Mouse (Mus musculus): ENCODE data around the gene Exd2. TPM values are rescaled to one million over a fixed set of nuclear protein-coding genes. Genes with fewer than 3 reads are reported as not detected.

Gene Exd2
- total RNA-seq, 1 experiment from 2014 or later = 37.8 TPM

DNA sequence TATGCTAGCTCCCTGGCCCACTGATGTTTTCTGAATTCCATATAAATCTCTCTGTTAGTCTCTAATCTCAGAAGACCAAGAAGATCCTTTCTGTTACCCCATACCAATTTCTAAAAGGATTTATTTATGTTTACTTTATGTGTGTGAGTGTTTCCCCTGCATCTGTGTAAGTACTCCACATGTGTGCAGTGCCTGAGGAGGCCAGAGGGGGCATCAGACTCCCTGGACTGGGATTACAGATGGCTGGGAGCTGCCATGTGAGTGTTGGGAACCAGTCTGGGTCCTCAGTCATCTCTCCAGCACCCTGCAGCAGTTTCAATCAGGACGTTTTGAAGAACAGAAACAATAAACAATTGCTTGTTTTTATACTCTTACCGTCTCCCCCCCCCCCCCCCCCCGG, 20.5 kb downstream of the Exd2 start:
- ATAC-seq (ENCODE audit: extremely low read depth, insufficient number of reproducible peaks, low FRiP score, poor library complexity, severe bottlenecking) = no peak

DNA sequence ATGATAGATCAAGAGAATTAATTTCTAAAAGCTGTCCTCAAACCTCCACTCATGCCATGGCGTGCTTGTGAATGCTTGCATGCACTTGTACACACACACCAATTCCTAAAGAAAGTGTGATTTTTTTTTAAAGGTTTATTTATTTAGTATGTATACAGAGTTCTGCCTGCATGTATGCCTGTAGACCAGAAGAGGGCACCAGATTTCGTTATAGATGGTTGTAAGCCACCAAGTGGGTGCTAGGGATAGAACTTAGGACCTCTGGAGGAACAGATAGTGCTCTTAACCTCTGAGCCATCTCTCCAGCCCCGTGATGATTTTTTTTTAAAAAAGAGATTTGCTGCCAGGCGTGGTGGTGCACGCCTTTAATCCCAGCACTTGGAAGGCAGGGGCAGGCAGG, 30.4 kb downstream of the Exd2 start:
- no peak for ATAC-seq (ENCODE audit: extremely low read depth, insufficient number of reproducible peaks, low FRiP score, poor library complexity, severe bottlenecking)

DNA sequence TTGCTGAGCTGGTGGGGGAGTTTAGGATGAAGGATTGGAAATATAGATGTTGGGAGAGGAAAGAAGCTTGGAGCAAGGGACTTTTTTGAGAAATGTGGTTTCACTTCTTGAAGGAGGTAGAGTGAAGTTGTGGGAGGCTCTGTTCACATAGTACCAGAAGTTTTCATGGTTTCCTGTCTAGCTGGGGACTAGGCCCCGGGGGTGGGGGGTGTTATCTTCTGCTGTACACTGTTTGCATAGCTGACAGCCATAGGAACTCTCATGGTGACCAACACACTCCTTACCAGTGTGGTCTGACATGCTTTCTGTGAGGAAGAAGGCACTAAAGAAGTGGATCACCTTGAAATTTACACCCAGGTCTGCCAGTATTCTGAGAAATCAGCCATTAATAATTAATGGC, 32.8 kb downstream of the Exd2 start:
- no peak for ATAC-seq (ENCODE audit: extremely low read depth, insufficient number of reproducible peaks, low FRiP score, poor library complexity, severe bottlenecking)

DNA sequence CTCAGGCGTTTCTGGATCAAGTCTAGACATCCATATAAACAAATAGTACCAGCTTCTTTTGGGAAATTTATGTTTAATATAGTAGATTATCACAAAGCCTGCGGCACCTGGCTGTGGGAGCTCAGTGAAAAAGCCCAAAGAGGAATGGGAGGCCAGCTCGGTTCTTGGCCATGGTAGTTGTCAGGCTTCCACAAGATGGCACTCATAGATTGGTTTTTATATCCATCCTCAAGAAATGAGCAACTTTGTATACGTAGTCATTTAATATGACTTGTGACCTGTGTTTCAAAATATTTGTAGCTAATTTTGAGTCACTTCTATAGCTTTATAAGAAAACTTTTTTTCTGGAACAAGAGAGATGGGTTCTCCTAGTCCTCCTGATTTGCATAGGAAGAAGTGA, 35.5 kb downstream of the Exd2 start:
- ATAC-seq (ENCODE audit: extremely low read depth, insufficient number of reproducible peaks, low FRiP score, poor library complexity, severe bottlenecking) = no peak

DNA sequence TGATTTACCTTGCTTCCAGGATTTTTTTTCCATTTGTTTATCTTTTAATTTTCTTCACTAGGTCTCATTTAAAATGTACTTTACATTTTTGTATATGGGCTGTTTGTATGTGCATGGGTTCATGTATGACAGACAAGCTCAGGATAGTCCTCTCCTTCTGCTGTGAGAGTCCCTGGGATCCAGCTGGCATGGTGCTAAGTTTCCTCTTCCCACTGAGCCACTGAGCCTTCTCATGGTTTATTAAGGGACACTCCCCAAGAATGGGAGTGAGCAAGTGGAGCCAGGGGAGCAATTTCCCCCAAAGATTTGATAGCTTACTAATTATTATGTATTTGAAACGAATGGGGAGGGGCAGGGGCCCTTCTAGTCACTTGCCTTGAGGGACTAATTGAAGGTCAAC, 37.6 kb downstream of the Exd2 start:
- ATAC-seq (ENCODE audit: extremely low read depth, insufficient number of reproducible peaks, low FRiP score, poor library complexity, severe bottlenecking) = no peak

DNA sequence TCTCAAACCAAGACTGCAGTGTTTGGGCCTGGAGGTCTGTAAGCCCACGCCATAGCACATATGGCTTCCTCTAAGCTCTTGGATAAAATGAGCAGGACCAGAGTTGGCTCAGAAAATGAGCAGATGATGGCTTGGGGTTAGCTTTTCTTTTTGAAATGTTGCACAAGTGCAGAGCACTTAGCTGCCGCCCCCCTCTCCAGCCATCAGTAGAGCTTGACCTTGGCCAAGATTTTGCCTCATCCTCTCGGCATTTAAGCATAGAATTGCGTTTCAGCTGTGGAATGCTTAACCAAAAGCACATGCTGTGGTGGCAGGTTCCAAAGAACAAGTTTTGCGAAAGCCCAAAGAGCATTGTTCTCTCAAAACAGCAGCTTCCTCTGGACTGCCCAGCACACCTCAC, 41.8 kb downstream of the Exd2 start:
- ATAC-seq (ENCODE audit: extremely low read depth, insufficient number of reproducible peaks, low FRiP score, poor library complexity, severe bottlenecking) = no peak

DNA sequence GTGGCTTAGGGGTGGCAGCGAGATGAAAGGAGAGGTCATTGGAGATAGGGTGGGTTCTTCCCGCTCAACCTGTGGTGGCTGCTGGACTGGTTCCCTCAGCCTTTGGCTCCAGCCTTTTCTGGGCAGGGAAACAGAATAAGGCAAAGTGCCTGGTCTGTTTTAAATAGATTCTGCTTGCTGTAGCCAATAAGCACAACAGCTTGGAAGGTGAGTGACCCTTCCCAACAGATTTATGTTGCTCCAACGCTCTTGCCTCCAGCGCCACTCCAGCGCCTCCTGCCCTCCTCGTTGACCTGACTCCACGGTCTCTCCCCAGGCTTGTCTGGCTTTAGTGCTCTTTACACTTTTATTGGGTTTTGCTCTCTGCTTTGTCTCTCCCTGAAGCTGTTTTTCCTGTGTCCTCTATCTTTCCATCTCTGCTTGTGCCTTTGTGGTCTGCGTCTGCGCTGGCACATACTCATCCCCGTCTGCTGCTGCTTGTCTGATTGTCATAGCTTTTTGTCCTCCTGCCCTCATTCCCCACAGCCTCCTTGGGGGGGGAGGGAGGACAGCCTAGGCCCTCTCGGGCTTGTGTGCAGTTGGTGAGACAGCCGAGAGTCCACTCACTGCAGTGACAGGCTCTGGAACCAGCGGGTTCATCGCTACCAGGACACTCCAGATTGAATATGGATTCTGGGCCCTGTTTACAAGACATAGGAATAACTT, 44.3 kb downstream of the Exd2 start:
- ATAC-seq (ENCODE audit: extremely low read depth, insufficient number of reproducible peaks, low FRiP score, poor library complexity, severe bottlenecking) = no peak

DNA sequence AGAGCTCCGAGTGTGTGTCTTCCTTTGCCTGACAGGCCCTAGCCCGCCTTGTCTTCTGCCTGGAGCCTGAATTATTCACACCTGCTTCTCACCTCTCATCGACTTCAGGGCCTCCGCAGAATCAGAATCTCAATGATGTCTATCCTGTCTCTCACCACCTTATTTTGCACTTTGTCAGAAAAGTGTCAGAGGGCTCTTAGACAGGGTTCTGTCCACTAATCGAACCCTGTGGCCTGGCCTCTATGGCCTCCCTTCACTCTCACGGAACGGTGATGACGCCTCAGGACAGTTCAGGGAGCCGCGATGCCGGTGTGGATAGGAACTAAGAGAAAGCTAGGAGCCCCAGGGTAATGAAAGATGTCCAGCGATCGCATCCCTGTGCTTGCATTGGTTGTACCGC, 55.1 kb downstream of the Exd2 start, which contains the start of gene Galnt16:
Galnt16 (plus strand) TSS at position 301 of the 400 bp plus-strand sequence.
- ATAC-seq (ENCODE audit: extremely low read depth, insufficient number of reproducible peaks, low FRiP score, poor library complexity, severe bottlenecking) = no peak

DNA sequence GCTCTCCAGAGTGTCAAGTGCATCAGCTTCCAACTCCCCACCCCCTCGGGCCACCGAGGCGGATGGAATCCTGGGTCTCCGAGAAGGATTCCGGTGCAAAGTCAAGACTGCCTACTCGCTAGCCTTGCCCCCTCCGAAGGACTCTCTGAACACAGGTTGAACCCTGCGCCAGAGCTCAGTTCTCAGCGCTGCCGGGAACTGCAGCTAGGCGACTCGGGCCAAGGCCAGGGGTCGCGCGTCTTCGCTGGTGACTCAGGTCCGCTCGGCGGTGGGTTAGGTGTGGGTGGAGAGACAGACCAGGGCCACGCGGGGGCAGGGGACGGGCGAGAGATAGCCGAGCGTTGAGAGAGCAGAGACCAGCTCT, 55.5 kb downstream of the Exd2 start:
- ATAC-seq (ENCODE audit: extremely low read depth, insufficient number of reproducible peaks, low FRiP score, poor library complexity, severe bottlenecking) = no peak

DNA sequence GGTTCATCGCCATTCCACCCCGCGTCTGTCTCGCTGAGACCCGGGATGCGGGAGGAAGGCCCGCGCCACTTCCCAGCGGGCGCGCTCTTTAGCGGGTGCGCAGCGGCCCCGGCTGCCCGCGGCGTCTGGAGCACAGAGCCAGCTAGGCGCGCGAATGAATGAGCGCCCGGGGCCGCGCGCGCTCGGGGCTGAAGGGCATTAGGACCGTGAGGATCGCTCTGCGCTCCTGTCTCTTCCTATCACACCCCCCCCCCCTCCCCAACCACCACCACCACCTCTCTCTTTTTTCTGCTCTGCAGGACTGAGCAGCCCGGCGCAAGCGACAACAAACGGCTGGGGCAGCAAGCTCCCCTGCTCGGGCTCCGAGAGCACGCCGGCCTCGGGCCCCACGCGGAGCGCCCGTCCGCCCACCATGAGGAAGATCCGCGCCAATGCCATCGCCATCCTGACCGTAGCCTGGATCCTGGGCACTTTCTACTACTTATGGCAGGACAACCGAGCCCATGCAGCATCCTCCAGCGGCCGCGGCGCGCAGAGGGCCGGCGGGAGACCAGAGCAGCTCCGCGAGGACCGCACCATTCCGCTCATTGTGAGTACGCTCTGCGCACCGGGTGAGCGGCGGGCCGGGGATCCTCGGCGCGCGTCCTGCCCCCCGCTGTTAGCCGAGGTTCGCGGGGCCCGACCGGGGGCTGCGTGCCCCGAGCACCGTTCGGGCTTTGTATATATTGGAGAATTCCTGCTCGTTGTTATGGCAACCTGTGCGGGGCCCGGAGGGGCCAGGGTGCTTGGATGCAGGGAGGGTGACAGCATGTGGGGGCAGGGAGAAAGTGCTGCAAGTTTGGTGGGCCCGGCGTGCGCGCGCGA, 56.1 kb downstream of the Exd2 start:
- no peak for ATAC-seq (ENCODE audit: extremely low read depth, insufficient number of reproducible peaks, low FRiP score, poor library complexity, severe bottlenecking)

DNA sequence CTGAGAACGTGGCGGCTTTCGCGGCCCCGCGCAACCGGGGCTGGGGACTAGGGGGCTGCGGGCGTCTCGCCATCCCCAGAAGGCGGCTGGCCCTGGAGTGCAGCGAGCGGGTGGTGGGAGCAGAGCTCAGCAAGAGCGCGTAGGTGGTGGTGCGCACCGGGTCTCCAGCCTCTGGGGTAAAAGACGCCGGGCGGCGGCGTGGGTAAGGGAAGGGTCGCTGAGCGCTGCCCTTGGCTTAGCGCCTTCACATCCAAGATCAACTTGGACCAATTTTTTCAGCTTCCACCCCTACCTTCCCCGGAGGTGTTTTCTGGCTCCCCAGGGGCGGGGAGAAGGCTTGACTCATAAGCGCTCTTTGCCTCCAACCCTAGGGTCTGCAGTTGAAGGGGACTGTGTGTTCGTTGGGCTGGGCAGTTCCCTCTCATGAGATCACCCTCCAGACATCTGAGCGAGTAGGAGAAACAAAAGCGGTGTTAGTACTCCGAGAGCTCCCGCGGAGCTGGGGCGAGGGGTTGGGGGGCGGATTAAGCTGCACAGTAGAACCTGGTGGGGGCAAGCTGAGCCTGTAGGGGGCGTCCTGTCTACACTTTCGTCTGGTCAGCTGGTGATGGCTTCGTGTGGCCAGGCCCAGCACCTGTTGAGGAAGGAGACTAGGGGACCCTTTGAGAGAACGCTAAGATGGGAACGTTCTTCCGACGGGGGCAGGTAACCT, 56.9 kb downstream of the Exd2 start:
- no peak for ATAC-seq (ENCODE audit: extremely low read depth, insufficient number of reproducible peaks, low FRiP score, poor library complexity, severe bottlenecking)

DNA sequence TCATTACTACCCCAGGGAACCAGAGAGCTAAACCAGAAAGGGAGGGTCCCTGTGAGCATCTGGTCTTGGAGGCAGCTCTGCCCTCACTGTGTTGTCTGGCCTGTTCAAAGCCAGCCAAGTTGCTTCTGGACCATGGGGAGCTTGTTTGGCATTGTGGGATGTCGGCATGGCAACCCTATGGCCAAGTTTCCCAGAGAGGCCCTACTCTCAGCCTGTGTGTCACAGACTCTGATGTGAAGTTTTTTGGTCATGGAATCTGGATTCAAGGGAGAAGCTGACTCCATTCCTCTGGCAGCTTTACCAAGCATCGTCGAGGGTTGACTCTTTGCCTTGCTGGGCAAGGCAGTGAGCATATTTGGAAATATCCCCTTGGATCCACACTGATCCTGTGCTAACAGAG, 59.1 kb downstream of the Exd2 start:
- ATAC-seq (ENCODE audit: extremely low read depth, insufficient number of reproducible peaks, low FRiP score, poor library complexity, severe bottlenecking) = no peak

DNA sequence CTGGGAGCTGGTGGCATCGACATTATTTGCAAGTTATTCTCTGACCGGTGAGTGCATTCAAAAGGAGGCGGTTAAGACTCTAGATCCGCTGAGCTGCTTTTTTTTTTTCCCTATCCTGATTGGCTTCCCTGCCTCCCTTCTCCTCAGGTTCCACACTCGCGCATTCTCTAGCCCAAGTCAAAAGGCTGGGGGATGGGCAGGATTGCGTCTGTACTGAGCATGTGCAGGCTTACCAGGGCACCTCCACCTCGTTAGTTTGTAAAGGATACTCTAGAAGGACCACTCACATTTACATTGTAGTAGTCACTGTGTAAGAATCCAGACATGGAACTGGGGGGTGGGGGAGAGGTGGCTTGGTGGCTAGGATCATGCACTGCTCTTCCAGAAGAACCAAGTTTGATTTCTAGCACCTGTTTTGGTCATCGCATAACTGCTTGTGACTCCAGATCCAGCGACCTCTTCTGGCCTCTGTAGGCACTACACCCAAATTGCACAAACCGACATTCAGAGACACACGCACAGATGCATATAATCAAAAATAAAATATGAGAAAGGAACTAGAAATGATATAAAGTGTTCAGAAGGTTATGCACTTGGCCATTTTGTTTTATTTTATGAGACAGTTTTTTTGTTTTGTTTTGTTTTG, 61.5 kb downstream of the Exd2 start:
- ATAC-seq (ENCODE audit: extremely low read depth, insufficient number of reproducible peaks, low FRiP score, poor library complexity, severe bottlenecking) = no peak

DNA sequence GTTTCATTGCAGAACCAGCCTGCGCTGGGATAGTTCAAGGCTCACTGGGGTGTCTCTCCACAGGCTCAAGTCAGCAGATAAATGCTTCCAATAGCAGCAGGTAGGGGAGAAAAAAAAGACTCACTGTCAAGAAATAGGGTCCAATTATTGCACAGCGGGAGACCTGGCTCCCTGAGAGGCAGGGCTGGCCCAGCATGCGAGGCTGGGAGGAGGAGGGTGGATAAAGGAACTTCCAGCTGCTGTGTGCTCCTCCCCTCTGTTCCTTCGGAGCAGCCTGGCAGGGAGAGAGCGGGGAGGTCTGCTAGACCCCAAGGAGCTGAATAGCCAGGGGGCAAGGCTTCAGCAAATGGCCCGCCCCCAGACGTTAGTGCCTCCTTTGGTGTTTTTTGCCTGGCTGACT, 62.6 kb downstream of the Exd2 start:
- ATAC-seq (ENCODE audit: extremely low read depth, insufficient number of reproducible peaks, low FRiP score, poor library complexity, severe bottlenecking) = no peak

DNA sequence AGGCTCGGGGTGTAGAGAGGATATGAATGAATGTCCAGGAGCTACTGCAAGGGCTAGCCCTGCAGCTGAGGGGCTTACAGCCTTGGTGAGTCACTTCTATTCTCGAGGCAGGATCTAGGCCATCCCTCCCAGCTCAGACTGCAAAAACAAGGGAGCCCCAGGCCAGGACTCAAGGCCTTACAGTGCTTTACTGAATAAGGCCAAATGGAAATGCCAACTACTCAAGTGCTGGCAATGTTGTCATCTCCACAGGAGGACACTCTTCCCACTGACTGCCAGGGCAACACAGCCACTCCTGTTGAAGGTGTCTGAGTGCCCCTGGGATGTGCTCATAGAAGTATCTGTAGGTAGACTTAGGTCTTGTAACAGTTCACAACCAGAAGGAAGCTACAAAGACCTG, 63.6 kb downstream of the Exd2 start:
- ATAC-seq (ENCODE audit: extremely low read depth, insufficient number of reproducible peaks, low FRiP score, poor library complexity, severe bottlenecking) = no peak

DNA sequence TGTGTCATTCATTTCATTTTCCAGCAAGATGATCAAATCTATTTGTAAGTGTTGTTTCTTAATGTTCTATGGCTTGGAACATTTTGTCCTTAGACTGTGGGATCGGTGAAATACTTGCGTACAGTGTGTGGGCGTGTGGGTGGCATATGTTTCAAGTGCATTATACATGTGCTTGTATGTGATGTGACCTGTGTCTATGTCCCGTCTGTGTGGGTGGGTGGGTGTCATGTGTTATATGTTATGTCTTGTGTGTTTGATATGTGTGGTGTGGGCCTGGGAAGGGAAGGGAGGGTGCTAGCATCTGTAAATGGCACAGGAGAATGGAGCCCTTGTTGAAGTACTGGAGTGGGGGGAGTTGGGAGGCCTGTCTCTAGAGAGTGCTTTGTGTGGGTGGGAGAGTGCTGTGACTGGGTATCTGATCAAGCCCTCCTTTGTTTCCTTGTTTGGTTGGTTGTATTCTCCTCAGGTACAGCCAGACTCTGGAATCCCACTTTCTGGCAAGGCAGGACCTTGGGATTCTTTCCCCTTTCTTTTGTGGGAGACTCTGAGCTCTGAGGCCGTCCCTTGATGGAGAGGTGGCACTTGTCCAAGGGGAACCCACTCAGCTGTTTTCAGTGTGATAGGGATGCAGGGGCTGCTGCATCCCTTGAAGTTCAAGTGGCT, 65.0 kb downstream of the Exd2 start:
- ATAC-seq (ENCODE audit: extremely low read depth, insufficient number of reproducible peaks, low FRiP score, poor library complexity, severe bottlenecking) = no peak

DNA sequence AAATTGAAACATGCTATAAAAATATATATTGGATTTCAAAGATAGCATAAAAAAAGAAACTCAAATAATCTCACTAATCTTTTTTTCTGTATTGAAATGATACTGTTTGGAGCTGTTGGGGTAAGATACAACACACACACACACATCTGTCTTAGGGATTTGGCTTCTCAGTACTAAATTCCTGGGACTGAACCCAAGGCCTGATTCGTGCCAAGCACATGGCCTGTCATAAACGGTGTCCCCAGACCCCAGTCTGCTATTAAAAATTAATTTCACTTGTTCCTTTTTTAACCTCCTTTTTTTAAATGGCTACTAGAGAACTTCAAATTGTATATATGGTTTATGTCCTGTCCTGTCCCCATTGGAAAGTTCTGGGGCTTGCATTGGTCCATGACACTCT, 67.2 kb downstream of the Exd2 start:
- no peak for ATAC-seq (ENCODE audit: extremely low read depth, insufficient number of reproducible peaks, low FRiP score, poor library complexity, severe bottlenecking)

DNA sequence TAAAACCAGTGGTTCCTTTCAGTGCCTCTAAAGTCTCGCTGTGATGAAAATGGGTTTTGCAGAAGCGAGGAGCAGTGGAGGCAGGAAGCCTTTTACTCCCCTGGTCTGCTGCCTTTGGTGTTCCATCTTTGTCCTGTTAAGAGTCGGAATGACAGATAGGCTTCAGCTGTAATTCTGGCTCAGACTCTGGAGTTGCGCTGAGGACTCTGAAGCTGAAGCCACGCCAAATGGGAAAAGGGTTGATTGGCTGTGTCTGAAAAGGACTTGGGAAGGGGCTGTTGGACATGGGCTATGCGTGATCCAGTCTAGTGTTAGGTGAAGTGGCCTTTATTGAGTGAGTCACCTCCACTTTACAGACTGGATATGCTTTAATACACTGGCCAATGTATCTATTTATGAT, 67.7 kb downstream of the Exd2 start:
- no peak for ATAC-seq (ENCODE audit: extremely low read depth, insufficient number of reproducible peaks, low FRiP score, poor library complexity, severe bottlenecking)

DNA sequence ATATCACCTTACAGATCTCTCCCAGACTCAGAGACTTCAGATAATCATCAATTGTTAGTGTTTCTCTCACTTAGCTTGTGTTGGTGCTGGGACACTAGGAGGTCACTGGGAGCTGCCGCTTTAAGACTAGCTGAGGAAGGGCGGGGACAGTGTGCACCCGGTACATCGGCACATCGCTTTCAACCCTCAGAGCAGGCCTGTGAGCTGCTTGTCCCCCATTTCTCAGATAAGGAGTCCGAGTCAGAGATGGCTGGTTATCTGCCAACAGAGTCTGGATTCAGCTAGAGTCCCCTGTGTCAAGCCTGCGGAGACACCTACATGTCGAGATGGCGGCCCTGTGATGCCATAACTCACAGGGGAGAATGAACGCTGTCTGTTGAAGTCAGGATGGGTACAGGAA, 68.7 kb downstream of the Exd2 start:
- no peak for ATAC-seq (ENCODE audit: extremely low read depth, insufficient number of reproducible peaks, low FRiP score, poor library complexity, severe bottlenecking)
